Mouse (Mus musculus): ENCODE data around the gene Speer4a.
"Not testable (repeated sequence)": the region's sequence is repeated elsewhere in the genome, so short reads cannot be mapped to it uniquely, and the experiment has no call there.

Speer4a gene

GRCm38 (mm10) chr5:26039458-26039857, at the start of gene Speer4a:
Speer4a (minus strand) TSS chr5:26039558.
- not testable (repeated sequence) for DNase-seq

GRCm38 (mm10) chr5:26079023-26079422, 39.7 kb upstream of the Speer4a start:
- DNase-seq = not testable (repeated sequence)

GRCm38 (mm10) chr5:26070716-26071115, 31.4 kb upstream of the Speer4a start:
- DNase-seq = no peak

- DNase-seq = not testable (repeated sequence)
Observed at GRCm38 (mm10) chr5:26058481-26058880, 19.1 kb upstream of the Speer4a start, which contains the start of gene Gm7347. Gm7347 (minus strand) TSS chr5:26058581.

- not testable (repeated sequence) for DNase-seq
Observed at GRCm38 (mm10) chr5:26022816-26023215, 16.5 kb downstream of the Speer4a start, which contains the start of gene Gm5862. Gm5862 (minus strand) TSS chr5:26022916.

- DNase-seq = not testable (repeated sequence)
Observed at GRCm38 (mm10) chr5:26007697-26008096, 31.7 kb downstream of the Speer4a start.

GRCm38 (mm10) chr5:26006937-26007695, 32.2 kb downstream of the Speer4a start:
- peak; percentile 9 for DNase-seq

GRCm38 (mm10) chr5:26004698-26005097, 34.7 kb downstream of the Speer4a start, which contains the start of gene Gm1979:
Gm1979 (minus strand) TSS chr5:26004798.
- not testable (repeated sequence) for DNase-seq

- not testable (repeated sequence) for DNase-seq
Observed at GRCm38 (mm10) chr5:25988550-25988949, 50.8 kb downstream of the Speer4a start, which contains the start of gene Gm21698. Gm21698 (minus strand) TSS chr5:25988650.
